Mouse (Mus musculus) spleen, adult 2 months (tissue): Measurements from ENCODE around the gene Zfand3. TPM values are rescaled to one million over a fixed set of nuclear protein-coding genes. Genes with fewer than 3 reads are reported as not detected.

Experiments used
- DNase-seq, 2 experiments: peaks; one replicate each; pipeline versions ENCODE4 v3.0.0 to v3.0.0-alpha.2; 2012 to 2021; ENCODE audit warnings: low spot score in 2 of 2, low read depth in 1 of 2
- H3K27ac ChIP-seq: fragments of 200-500 bp; 2 replicates; pipeline ENCODE4 v1.5.1; 2012; ENCODE audit warnings: low read length, inconsistent platforms; ENCODE audit not compliant: insufficient read depth
- H3K27me3 ChIP-seq: fragments of 200-500 bp; 2 replicates; pipeline ENCODE4 v1.6.1; 2012; ENCODE audit warnings: mild to moderate bottlenecking, moderate library complexity, low read length, inconsistent platforms; ENCODE audit not compliant: control insufficient read depth, insufficient read depth
- H3K36me3 ChIP-seq: fragments of 200-500 bp; 2 replicates; pipeline ENCODE4 v1.6.1; 2012; ENCODE audit warnings: mild to moderate bottlenecking, low read length, inconsistent platforms; ENCODE audit not compliant: control insufficient read depth, insufficient read depth
- H3K4me1 ChIP-seq: fragments of 200-500 bp; 2 replicates; pipeline ENCODE4 v1.6.1; 2011; ENCODE audit warnings: inconsistent platforms; ENCODE audit not compliant: control insufficient read depth, insufficient read depth, insufficient read length
- H3K4me3 ChIP-seq: fragments of 200-500 bp; 2 replicates; pipeline ENCODE4 v1.5.1; 2011; ENCODE audit warnings: mild to moderate bottlenecking, inconsistent platforms; ENCODE audit not compliant: insufficient read depth, insufficient read length; ENCODE audit errors: extremely low read depth
- CTCF ChIP-seq: fragments of 200-500 bp; IDR thresholded peaks from 2 replicates; pipeline ENCODE4 v1.5.1; 2011; ENCODE audit warnings: mild to moderate bottlenecking, inconsistent platforms; ENCODE audit not compliant: insufficient read depth, insufficient read length, insufficient replicate concordance; ENCODE audit errors: extremely low read depth
- POLR2A ChIP-seq: fragments of 200-500 bp; IDR thresholded peaks from 2 replicates; pipeline ENCODE4 v1.6.1; 2011; ENCODE audit warnings: low read depth, low read length, inconsistent platforms
- WGBS: fragments of 180-500 bp; shearing (Covaris S2); methylation state at CpG from one replicate; pipeline ENCODE4 v1.1.7; 2018; 5-methylcytosine and 5-hydroxymethylcytosine counted together
- polyA plus RNA-seq: library from polyadenylated mRNA; depleted of rRNA; stranded (reverse); fragments of >200 nt; gene quantifications from 2 replicates; pipeline ENCODE4 v1.2.3, GENCODE M21; 2012; rRNA removed

Zfand3 gene
- polyA plus RNA-seq, 1 experiment = 50.5 TPM

GRCm38 (mm10) chr17:30255928-30256560 is 251.5 kb downstream of the Zfand3 start:
- DNase-seq = no peak
- 90% methylated on average over 8 of the region's 8 CpGs for WGBS
- Histone ChIP-seq H3K27ac (no peak overlapping the region), H3K4me3 (no peak overlapping the region), H3K27me3 (no peaks in the 10 kb centered on the region), H3K36me3 (no peaks in the 10 kb centered on the region), H3K4me1 (no peaks in the 10 kb centered on the region)
- TF ChIP-seq CTCF = no peak

DNA sequence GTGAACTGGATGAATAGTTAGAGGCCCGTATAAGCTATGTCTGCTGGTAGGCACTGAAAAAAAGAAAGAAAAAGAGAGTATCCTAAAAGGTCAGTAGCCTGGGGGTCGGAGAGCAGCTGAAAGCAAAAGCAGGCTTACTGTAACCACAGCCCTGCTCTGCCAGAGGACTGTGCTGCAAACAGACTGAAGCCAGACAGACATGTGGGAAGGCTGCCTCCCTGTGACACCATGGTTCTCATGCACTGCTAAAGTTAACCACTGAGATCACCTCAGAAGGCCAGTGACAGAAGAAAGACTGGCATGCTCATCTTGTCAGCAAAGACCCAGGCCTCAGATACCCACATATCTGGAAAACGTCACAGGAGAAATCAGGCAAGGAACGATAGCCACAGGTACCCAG is 253.9 kb downstream of the Zfand3 start:
- WGBS = 79% methylated on average over 4 of the region's 4 CpGs
- H3K4me1 ChIP-seq = peaks cover 4% of the 10 kb centered on the region; the same call in 1 of the 2 replicates
- no peak for TF ChIP-seq CTCF
- no peak for TF ChIP-seq POLR2A
- H3K36me3 ChIP-seq = no peaks in the 10 kb centered on the region
- no peaks in the 10 kb centered on the region for H3K27me3 ChIP-seq
- H3K27ac ChIP-seq = no peak overlapping the region
- DNase-seq = no peak
- no peak overlapping the region for H3K4me3 ChIP-seq

- peaks cover 4% of the 10 kb centered on the region; the same call in 1 of the 2 replicates for H3K4me1 ChIP-seq
- no peak overlapping the region for H3K27ac ChIP-seq
- no peaks in the 10 kb centered on the region for H3K36me3 ChIP-seq
- TF ChIP-seq POLR2A (no peak), CTCF (no peak)
- no peak for DNase-seq
- 79% methylated on average over 6 of the region's 6 CpGs for WGBS
- no peak overlapping the region for H3K4me3 ChIP-seq
- no peaks in the 10 kb centered on the region for H3K27me3 ChIP-seq
Measured at GRCm38 (mm10) chr17:30259938-30260337, 255.4 kb downstream of the Zfand3 start.

Other genes with a start within 250 kb of the Zfand3 start
- 1.6 and 2.6 TPM in 2 replicates for gene Mdga1, start 34.6 kb upstream of the Zfand3 start, polyA plus RNA-seq